Mouse (Mus musculus) lung, embryonic 14.5 days (tissue): ENCODE measurements around the gene Cd79b. TPM values are rescaled to one million over a fixed set of nuclear protein-coding genes. Genes with fewer than 3 reads are reported as not detected.

ENCODE experiments used
- ATAC-seq: fragments of 200-750 bp; cut with Nextera tagmentation; 2 replicates; pipeline ENCODE4 v1.8.0; 2017; ENCODE audit warnings: mild to moderate bottlenecking, moderate TSS enrichment, moderate library complexity; ENCODE audit not compliant: insufficient read depth
- DNase-seq: peaks from one replicate; pipeline ENCODE4 v3.0.0-alpha.2; 2015
- H3K27ac ChIP-seq: fragments of 300-500 bp; sonication (generic); 2 replicates; pipeline ENCODE4 v1.5.1; 2014; ENCODE audit warnings: low read depth, mild to moderate bottlenecking, moderate library complexity
- H3K27me3 ChIP-seq: fragments of 300-500 bp; sonication (generic); 2 replicates; pipeline ENCODE4 v1.6.1; 2014; ENCODE audit warnings: low read length, control low read depth; ENCODE audit not compliant: insufficient read depth
- H3K36me3 ChIP-seq: fragments of 300-500 bp; sonication (generic); 2 replicates; pipeline ENCODE4 v1.6.1; 2014; ENCODE audit warnings: control low read depth; ENCODE audit not compliant: insufficient read depth
- H3K4me1 ChIP-seq: fragments of 300-500 bp; sonication (generic); 2 replicates; pipeline ENCODE4 v1.6.1; 2014; ENCODE audit warnings: antibody characterized with exemption, control low read depth; ENCODE audit not compliant: insufficient read depth
- H3K4me2 ChIP-seq: fragments of 300-500 bp; sonication (generic); 2 replicates; pipeline ENCODE4 v1.6.1; 2014; ENCODE audit warnings: mild to moderate bottlenecking
- H3K4me3 ChIP-seq: fragments of 300-500 bp; sonication (generic); 2 replicates; pipeline ENCODE4 v1.5.1; 2014; ENCODE audit warnings: low read depth, low read length
- H3K9ac ChIP-seq: fragments of 300-500 bp; sonication (generic); 2 replicates; pipeline ENCODE4 v1.6.1; 2014
- H3K9me3 ChIP-seq: fragments of 300-500 bp; sonication (generic); 2 replicates; pipeline ENCODE4 v1.6.1; 2016; ENCODE audit warnings: low read depth, low read length, control low read depth
- CTCF ChIP-seq: IDR thresholded peaks from 2 replicates; pipeline ENCODE4 v1.5.1; 2016; ENCODE audit warnings: antibody characterized with exemption, low read depth
- WGBS: fragments of 180-500 bp; shearing (Covaris S2); extraction: QIAGEN DNeasy Blood & Tissue Kit; methylation state at CpG from one replicate; pipeline ENCODE4 v1.1.7; 2014; 5-methylcytosine and 5-hydroxymethylcytosine counted together
- polyA plus RNA-seq: library from polyadenylated mRNA; unstranded; fragments of >200 nt; fragmentation: Nextera tagmentation; extraction: Ambion mirVana; gene quantifications from 2 replicates; pipeline ENCODE4 v1.2.1, GENCODE M21; 2014

The Cd79b gene
- polyA plus RNA-seq, 1 experiment from 2014 or later = 3.4 TPM

- no peaks in the 10 kb centered on the region for H3K9me3 ChIP-seq
- 82% methylated on average over 9 of the region's 9 CpGs for WGBS
- H3K27me3 ChIP-seq = no peaks in the 10 kb centered on the region
- no peak overlapping the region for H3K27ac ChIP-seq
- no peak for TF ChIP-seq CTCF
- H3K4me2 ChIP-seq = no peak overlapping the region
- no peaks in the 10 kb centered on the region for H3K4me1 ChIP-seq
- H3K36me3 ChIP-seq = no peaks in the 10 kb centered on the region
- H3K4me3 ChIP-seq = no peak overlapping the region
- ATAC-seq (no peak), DNase-seq (no peak)
- H3K9ac ChIP-seq = no peak overlapping the region
Observed at GRCm38 (mm10) chr11:106306758-106307157, 7.8 kb downstream of the Cd79b start.

GRCm38 (mm10) chr11:106306065-106306385 is 8.5 kb downstream of the Cd79b start:
- DNase-seq (no peak), ATAC-seq (no peak)
- Histone ChIP-seq H3K4me3 (no peak overlapping the region), H3K27me3 (no peaks in the 10 kb centered on the region), H3K27ac (no peak overlapping the region), H3K4me1 (no peaks in the 10 kb centered on the region), H3K9ac (no peak overlapping the region), H3K4me2 (no peak overlapping the region), H3K9me3 (no peaks in the 10 kb centered on the region), H3K36me3 (no peaks in the 10 kb centered on the region)
- no peak for TF ChIP-seq CTCF
- WGBS = 82% methylated on average over 3 of the region's 3 CpGs

- Histone ChIP-seq H3K9me3 (no peaks in the 10 kb centered on the region), H3K27ac (no peak overlapping the region), H3K9ac (no peak overlapping the region), H3K4me3 (no peak overlapping the region), H3K4me2 (no peak overlapping the region), H3K27me3 (no peaks in the 10 kb centered on the region), H3K36me3 (no peaks in the 10 kb centered on the region), H3K4me1 (no peaks in the 10 kb centered on the region)
- TF ChIP-seq CTCF = no peak
- 74% methylated on average over 10 of the region's 10 CpGs for WGBS
- no peak for ATAC-seq
- DNase-seq = no peak
Observed at GRCm38 (mm10) chr11:106305348-106306064, 9.1 kb downstream of the Cd79b start.

GRCm38 (mm10) chr11:106302634-106303033 is 11.9 kb downstream of the Cd79b start:
- WGBS = 14% methylated on average over 2 of the region's 2 CpGs
- ATAC-seq = peak; percentile 63
- no peak overlapping the region for H3K9ac ChIP-seq
- H3K9me3 ChIP-seq = no peaks in the 10 kb centered on the region
- H3K4me2 ChIP-seq = no peak overlapping the region
- peak; percentile 88 for TF ChIP-seq CTCF
- no peaks in the 10 kb centered on the region for H3K36me3 ChIP-seq
- no peaks in the 10 kb centered on the region for H3K4me1 ChIP-seq
- DNase-seq = peak; percentile 84
- H3K4me3 ChIP-seq = no peak overlapping the region
- H3K27me3 ChIP-seq = no peaks in the 10 kb centered on the region
- no peak overlapping the region for H3K27ac ChIP-seq

DNA sequence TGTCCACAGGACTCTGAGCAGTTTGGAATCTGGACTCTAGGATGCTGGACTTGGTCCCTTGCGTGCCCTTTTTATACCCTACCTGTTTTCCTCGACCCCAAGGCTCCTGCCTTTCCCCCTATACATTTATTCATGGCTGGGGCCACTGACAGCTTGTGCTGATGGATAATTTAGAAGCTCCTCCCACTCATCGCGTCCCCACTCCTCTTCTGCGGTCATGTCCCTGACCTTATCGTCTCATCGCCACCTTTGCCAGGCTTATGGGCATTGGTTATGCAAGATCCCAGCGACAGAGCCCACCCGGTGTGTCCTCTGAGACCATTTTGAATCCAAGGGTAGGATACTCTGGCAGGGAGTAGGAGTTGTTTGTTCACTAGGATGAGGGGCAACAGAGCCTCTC is 12.8 kb downstream of the Cd79b start, which contains the start of gene Gh:
TSS of gene Gh (minus strand) at position 101 of the 400 bp plus-strand sequence.
- no peak for TF ChIP-seq CTCF
- ATAC-seq (no peak), DNase-seq (no peak)
- no peak within 1 kb of the TSS for H3K9ac ChIP-seq
- no peak within 1 kb of the TSS for H3K4me3 ChIP-seq
- no peaks in the 10 kb centered on the region for H3K36me3 ChIP-seq
- H3K4me1 ChIP-seq = no peaks in the 10 kb centered on the region
- no peak within 1 kb of the TSS for H3K4me2 ChIP-seq
- H3K27ac ChIP-seq = no peak within 1 kb of the TSS
- no peaks in the 10 kb centered on the region for H3K27me3 ChIP-seq
- WGBS = 75% methylated on average over 9 of the region's 9 CpGs
- no peaks in the 10 kb centered on the region for H3K9me3 ChIP-seq

DNA sequence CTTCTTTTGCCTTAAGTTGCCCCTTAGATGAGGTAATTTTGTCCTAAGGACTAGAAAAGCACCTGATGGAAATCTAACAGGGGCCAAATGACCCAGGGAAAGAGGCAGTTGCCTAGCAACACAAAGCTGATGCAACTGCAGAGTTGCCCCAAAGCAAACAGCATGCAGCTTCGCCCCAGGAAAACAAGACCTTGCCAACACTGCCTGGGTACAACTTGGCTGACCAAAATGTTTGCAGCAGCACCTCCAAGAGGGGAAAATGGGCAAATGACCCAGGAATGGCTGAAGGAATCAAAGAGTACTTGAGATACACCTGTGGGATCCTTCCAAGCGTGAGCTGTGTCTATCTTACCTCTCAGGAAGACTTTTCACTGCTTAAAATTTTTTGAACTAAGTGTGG is 22.7 kb downstream of the Cd79b start:
- H3K9me3 ChIP-seq = no peaks in the 10 kb centered on the region
- H3K9ac ChIP-seq = no peak overlapping the region
- no peak for TF ChIP-seq CTCF
- no peaks in the 10 kb centered on the region for H3K4me1 ChIP-seq
- no peaks in the 10 kb centered on the region for H3K27me3 ChIP-seq
- WGBS = 85% methylated on average over 2 of the region's 2 CpGs
- H3K4me2 ChIP-seq = no peak overlapping the region
- no peaks in the 10 kb centered on the region for H3K36me3 ChIP-seq
- no peak overlapping the region for H3K4me3 ChIP-seq
- DNase-seq = no peak
- no peak for ATAC-seq
- H3K27ac ChIP-seq = no peak overlapping the region

DNA sequence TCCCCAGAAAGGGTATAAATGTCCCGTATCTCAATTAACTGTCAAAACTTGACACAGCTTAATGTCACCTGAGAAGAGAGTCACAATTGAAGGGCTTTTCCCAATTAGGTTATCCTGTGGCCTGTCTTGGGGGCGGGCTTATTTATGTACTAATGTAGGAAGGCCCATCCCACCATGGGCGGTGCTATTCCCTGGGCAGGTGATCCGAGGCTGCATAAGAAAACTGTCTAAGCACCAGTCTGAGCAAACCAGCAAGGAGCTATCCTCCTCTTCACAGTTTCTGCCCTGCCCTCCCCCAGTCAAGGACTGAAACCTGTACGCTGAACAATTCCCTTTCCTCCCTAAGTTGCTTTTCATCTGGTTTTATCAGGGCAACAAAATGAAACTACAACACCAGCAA is 24.2 kb downstream of the Cd79b start:
- Histone ChIP-seq H3K4me3 (no peak overlapping the region), H3K27ac (no peak overlapping the region), H3K4me2 (no peak overlapping the region), H3K36me3 (no peaks in the 10 kb centered on the region), H3K27me3 (no peaks in the 10 kb centered on the region), H3K4me1 (no peaks in the 10 kb centered on the region), H3K9me3 (no peaks in the 10 kb centered on the region), H3K9ac (no peak overlapping the region)
- 87% methylated on average over 5 of the region's 5 CpGs for WGBS
- ATAC-seq (no peak), DNase-seq (no peak)
- no peak for TF ChIP-seq CTCF
